Mouse (Mus musculus) c-Kit-positive CD71-positive TER-119-positive erythroid progenitor cells, embryonic 14.5 days (primary cell): ENCODE data around the gene Osgep.
A peak's percentile ranks its signal among the peaks of the same experiment; 100 is the strongest.
"Not testable (repeated sequence)": the region's sequence is repeated elsewhere in the genome, so short reads cannot be mapped to it uniquely, and the experiment has no call there.

Source experiments
- DNase-seq: peaks from one replicate; pipeline ENCODE4 v3.0.0-alpha.2; 2013; ENCODE audit warnings: low spot score

The Osgep gene

DNA sequence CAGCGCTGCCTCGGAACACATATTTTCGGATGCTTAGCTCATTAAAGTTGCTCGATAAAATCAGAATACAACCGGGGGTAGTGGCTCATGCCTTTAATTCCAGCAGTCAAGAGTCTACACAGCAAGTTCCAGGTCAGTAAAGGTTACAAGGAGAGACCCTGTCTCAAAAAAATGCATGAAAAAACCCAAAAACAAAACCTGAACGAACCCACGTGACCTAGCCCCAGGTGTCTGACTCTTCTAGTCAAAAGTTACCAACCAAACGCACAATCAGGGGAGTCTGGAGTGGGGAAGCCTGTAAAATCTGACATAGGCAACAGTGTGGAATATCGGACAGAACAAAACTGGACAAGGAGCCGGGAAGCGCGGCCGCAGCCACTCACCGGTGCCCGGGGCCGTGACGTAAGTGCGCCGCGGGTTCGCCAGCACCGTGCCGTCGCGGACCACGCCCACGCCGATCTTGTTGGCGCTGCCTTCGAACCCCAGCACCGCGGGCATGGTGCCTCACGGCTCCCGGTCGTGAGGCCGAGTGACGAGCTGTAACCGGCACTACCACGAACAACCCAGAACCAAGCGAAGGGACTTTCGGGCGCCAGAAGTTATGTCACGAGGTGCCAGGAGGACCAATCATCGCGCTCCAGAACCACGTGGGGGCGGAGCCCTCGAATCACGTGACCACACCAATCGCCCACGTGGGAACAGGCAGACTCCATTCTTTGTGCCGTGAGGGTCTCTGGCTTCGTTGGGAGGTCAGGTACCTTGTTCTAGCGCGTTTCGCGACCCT lies at the start of gene Osgep, which contains the start of gene Apex1:
Gene Osgep, minus strand, starts transcription at position 613 of the 784 bp plus-strand sequence.
Gene Apex1, plus strand, starts transcription at position 688 of the 784 bp plus-strand sequence.
- peak; percentile 96 for DNase-seq

DNA sequence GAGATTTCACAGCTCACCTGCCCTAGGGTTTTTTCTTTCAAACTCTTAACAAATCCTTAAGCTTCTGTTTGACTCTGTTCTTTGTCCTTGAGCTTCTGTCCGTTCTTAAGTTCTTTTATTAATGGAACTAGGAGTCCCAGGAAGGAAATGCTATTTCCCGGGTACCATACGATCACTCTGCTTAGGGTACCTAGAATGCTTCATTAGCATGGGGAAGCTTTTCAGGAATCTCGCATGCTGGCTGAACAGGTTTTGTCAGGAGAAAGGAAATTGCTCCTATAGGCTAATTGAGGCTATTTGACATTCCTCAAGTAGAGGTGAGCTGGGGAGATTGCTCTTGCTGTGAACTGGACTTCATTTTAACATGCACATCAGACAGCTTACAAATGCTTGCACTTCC lies 49.0 kb upstream of the Osgep start:
- DNase-seq, result no peak

DNA sequence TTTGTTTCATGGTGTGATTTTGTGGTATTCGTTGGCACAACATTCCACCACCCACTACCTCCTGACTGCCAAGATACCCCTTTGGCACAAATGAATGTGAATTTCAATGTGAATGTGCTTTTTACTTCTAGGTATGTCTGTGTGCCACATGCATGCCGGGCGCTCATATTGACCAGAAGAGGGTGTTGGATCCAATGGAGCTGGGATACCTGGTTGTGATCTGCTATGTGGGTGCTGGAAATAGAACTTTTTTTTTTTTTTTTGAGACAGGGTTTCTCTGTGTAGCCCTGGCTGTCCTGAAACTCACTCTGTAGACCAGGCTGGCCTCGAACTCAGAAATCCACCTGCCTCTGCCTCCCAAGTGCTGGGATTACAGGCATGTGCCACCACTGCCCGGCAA lies 48.4 kb upstream of the Osgep start:
- DNase-seq, result not testable (repeated sequence)

DNA sequence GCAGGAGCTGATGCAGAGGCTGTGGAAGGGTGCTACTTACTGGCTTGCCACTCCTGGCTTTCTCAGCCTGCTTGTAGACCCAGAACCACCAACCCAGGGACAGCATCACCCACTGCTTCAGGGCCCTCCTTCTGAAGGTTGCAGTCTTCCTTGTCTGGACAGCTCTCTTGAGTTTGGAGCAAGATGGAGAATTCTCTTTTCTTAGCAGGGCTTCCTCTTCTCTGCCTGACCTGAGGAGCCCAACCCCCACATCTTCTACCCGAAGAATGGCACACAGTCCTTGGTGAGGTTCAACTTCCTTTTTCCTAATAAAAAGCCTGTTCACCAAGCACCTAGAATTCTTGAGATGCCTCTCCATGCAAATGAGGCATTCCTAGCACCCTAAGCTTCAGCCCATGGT lies 46.1 kb upstream of the Osgep start:
- no peak for DNase-seq

DNA sequence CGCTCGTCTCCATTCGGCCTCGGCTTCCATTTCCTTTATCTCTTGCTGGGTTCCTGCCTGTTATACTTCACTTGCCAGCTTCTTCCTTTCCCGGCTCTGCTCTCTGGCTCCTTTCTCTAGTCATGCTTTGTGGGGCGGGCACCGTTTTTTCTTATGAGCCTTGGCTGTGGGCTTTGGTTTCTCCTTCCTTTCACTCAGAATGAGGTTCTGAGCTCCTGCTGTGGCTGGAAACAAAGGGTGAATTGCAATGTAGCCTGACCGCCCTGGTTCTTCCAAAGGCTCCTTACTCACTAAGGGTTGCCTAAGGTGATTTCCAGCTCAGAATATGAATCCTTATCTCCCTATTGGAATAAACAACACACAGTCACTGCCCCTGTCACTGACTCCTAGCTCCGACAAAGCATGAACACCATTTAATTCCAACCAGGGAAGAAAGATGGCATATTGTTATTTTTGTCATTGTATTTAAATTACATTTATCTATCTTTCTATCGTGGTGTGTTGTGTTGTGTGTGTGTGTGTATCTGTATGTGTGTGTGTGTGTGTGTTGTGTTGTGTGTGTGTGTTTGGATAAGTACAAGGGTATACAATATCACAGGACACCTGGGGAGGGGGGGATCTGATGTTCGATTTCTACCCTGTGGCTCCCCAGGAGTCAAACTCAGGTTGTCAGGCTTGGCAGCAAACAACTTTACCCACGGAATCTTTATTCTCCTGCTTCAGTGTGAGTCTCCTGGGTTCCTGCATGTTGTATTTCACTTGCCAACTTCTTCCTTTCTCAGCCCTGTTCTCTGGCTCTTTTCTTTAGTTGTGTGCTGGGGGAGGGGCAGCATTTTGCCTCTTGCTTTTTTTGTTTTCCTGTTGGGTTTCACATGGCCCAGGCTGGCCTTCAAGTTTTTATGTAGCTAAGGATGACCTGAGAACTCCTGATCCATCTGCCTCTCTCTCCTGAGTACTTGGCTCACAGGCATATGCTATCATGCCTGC lies 45.2 kb upstream of the Osgep start:
- no peak for DNase-seq

DNA sequence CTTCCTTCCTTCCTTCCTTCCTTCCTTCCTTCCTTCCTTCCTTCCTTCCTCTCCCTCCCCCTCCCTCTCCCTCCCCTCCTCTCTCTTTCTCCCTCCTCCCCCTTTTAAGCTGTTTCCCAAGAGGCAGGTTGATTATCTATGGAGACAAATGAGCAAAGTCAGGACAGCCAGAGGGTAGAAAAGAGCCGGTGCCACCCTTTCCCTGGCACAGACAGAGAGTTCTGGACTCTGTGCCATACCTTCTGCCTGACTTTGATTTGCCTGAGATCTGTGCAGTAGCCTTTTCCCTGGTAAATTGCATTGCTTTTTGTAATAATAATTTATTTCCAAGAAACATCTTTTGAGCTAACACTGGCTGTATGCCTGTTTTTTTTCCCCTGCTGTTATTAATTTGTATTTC lies 44.3 kb upstream of the Osgep start:
- DNase-seq, result no peak

DNA sequence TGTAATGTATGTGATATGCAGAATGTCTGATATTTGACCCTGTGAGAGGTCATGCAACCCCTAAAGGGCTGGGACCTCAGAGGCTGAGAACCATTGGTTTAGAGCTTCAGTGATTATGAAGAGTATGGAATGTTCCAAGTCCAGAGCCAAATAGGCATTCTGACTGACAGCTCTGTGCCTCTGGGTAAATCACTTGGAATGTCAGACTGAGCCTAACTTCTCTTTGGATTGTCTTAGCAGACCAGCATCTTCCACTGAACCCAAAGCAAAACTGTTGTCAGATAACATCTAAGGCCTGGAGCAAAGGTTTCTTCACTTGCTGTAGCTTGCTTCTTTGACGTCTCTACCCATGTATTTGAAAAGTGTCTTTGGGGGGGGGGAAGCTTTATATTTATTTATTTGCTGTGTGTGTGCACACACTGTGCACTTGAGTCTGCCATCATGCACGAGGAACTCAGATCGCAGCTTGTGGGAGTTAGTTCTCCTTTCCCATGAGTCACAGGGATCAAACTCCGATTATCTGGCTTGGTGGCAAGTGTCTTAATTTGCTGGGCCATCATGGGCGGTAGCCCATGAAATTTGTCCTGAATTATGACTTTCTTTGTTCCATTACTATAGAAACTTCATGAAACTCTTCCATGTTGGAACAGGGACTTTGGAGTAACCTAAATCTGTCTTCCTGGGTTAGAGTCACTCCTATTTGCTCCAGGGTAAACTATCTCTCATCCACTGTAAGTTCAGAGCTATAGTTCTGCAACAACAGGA lies 43.7 kb upstream of the Osgep start:
- DNase-seq, result no peak

DNA sequence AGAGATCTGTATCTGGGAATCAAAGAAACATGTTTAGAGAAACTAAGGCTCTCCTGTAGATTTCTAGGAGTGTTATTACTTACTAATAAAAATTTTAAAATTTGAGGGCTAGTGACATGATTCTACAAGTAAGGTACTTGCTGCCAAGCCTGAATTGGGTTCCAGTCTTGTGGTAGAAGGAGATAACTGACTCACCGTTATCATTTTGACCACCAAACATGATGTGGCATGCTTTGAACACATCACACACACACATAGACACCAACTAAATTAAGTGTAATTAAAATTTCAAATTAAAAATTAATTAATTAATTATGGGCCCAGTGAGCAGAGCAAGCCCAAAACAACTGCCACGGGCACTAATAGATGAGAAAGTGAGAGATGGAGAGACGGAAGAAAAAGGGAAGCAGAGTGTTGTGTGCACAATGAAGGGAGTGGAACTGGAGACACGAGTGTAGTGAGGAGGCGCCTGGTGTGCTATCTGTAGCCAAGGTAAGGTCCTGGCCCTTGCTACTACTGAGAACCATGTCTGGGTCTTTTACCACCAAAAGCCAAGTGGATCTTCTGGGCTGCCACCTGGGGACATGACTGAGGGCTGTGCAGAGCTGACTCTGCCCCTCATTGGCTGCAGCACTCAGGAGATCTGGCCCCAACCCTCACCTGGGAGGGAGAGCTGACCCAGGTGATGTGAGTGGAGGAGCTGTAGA lies 33.7 kb upstream of the Osgep start:
- DNase-seq, result not testable (repeated sequence)

DNA sequence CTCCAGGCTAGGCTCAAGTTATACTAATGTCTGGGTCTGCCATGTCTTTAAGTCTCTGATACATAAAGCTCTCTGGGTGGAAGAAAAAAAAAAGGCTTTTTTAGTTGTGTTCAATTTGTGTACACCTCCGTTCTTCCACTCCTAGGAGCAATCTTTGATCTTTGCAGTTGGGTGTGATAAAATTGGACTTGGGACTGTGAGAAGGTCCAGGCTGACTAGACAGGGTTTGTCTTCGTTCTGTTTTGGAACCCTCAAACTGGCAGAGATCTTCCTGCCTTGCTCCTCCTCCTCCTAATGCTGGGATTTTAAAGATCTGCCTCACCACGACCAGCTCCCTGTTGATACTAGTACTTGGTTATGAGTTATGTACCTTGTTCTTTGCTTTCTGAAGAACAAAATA lies 32.5 kb upstream of the Osgep start:
- not testable (repeated sequence) for DNase-seq

DNA sequence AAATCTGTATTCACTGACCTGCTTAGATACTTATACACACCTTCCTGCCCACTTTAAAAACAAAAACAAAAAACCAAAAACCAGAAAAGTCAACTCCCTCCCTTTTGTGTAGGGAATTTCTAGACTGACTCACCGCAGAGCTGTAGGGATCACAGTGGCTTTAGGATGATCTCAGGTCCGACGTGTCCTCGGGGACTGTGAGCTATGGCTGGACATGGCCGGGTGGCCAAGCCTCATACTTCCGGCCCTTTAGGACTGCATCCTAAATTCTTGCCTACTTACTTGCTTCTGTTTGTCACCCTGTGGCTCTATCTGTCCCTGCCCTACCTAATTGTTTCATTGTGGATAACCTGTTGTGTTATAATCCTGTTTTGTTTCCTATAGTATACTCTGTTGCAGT lies 32.0 kb upstream of the Osgep start:
- DNase-seq, result not testable (repeated sequence)

DNA sequence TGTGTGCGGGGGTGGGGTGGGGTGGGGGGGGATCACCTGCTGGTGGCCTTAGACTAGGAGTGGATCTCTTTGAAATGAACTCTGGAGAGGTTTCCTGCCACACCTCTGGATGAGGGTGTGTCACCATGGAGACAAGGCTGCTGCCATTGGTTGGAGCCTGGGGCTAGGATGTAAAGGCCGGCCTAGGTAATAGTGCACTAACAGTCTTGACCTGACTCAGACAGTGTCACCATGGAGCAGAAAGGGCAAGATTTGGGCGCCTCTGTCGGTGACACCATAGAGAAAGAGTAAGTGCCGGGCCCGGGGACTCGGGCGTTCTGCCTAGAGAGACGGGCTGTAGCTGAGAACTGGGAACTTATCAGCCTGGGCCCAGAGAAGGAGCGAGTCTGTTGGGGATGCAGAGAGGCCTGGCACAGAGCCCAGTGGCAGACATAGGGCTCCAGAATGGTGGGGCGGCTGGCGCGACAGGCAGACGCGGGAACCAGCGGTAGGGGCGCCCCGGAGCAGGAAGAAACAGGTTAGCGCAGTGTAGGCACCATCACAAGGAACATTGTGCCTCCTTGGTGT lies 31.3 kb upstream of the Osgep start, which contains the start of gene Pnp2:
Gene Pnp2, plus strand, starts transcription at position 51 of the 567 bp plus-strand sequence.
- not testable (repeated sequence) for DNase-seq

DNA sequence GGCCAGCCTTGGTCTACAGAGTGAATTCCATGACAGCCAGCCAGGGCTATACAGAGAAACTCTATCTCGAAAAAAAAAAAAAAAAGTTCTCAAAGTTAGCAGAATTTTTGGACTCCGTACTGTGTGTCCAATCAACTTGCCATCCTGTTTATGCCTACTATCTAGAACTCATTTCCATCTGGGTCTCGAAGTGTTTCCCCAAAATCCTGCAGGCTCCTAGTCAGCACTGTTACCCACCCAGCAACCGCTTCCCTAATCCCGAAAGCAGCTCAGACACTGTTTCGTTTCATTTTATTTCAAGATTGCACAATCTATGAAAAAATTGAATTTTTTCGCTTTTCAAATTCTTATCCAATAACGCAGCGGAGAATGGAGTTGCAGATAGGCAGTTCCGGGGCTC lies 30.8 kb upstream of the Osgep start:
- no peak for DNase-seq

DNA sequence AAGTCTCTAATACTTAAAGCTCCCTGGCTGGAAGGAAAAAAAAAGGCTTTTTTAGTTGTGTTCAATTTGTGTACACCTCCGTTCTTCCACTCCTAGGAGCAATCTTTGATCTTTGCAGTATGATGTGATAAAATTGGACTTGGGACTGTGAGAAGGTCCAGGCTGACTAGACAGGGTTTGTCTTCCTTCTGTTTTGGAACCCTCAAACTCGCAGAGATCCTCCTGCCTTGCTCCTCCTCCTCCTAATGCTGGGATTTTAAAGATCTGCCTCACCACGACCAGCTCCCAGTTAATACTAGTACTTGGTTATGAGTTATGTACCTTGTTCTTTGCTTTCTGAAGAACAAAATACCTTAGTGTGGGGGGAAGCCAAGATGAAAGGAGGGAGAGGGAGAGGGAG lies 20.8 kb upstream of the Osgep start:
- DNase-seq, result not testable (repeated sequence)

DNA sequence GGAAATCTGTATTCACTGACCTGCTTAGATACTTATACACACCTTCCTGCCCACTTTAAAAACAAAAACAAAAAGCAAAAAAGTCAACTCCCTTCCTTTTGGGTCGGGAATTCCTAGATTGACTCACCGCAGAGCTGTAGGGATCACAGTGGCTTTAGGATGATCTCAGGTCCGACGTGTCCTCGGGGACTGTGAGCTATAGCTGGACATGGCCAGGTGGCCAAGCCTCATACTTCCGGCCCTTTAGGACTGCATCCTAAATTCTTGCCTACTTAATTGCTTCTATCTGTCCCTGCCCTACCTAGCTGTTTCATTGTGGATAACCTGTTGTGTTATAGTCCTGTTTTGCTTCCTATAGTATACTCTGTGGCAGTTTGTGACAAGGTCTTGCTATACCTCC lies 20.4 kb upstream of the Osgep start:
- DNase-seq, result not testable (repeated sequence)

DNA sequence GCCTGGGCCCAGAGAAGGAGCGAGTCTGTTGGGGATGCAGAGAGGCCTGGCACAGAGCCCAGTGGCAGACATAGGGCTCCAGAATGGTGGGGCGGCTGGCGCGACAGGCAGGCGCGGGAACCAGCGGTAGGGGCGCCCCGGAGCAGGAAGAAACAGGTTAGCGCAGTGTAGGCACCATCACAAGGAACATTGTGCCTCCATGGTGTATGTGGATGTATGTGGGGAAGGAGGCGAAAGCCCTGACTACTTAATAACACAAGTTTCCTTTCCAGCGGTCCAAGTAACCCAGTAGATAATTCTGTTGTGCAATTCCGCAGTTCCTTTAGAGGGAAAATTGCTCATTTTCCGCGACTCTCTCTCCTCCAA lies 20.0 kb upstream of the Osgep start:
- not testable (repeated sequence) for DNase-seq

DNA sequence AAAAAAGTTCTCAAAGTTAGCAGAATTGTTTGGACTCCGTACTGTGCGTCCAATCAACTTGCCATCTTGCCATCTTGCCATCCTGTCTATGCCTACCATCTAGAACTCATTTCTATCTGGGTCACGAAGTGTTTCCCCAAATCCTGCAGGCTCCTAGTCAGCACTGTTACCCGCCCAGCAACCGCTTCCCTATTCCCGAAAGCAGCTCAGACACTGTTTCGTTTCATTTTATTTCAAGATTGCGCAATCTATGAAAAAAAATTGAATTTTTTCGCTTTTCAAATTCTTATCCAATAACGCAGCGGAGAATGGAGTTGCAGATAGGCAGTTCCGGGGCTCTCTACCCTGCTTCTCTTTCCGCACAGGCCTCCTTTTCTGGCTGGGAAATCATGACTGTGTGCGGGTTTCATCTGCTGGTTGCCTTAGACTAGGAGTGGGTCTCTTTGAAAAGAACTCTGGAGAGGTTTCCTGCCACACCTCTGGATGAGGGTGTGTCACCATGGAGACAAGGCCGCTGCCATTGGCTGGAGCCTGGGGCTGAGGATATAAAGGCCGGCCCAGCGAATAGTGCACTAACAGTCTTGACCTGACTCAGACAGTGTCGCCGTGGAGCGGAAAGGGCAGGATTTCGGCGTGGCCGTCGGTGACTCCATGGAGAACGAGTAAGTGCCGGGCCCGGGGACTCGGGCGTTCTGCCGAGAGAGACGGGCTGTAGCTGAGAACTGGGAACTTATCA lies 19.4 kb upstream of the Osgep start, which contains the start of gene Gm49342:
Gene Gm49342, plus strand, starts transcription at position 586 of the 736 bp plus-strand sequence.
- DNase-seq, result peak; percentile 93

DNA sequence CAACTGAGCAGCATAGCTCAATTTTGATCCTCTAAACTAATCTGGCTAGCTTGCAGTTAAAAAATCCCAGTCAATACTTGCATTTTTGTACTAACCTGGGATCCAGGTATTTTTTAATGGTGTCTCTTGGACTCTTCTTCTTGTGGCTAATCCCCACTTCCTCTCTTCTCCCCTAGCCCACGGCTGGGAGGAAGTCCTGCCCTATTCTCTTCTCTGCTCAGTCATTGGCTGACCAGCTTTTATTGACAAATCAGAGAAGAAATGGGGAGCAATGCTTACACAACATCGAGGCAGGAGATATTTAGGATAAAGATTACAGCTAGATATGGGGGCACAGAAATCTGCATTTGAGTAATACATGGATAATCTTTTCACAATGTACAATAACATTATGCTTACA lies 14.2 kb upstream of the Osgep start:
- DNase-seq, result no peak

DNA sequence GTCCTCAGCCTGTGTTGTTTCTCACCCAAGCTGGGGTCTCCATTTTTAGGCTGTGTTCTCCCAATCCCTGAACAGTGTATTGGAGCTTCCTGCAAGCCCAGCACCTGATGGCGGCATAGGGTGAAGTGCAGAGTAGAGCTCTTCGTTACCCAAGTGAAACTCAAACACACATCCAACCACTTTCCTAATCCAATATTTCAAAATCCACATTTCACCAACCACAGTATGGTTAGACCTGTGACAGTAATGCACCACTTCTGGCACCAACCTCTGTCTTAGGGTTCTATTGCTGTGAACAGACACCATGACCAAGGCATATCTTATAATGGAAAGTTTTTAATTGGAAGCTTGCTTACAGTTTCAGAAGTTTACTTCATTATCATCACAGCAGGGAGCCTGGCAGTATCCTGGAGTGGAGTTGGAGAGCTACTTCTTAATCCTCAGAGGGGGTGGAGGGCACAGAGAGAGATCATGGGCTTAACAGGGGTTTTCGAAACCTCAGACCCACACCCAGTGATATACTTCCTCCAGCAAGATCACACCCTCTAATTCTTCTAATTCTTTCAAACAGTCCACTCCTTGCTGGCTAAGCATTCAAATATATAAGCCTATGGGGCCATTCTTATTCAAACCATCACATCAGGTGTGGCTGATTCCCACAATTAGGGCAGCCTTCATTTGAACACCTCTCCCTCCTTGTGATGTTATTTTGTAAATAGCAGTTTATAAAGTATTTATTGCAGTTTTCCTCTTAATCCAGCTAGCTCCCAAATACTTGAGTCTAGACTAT lies 13.6 kb upstream of the Osgep start:
- DNase-seq, result no peak

DNA sequence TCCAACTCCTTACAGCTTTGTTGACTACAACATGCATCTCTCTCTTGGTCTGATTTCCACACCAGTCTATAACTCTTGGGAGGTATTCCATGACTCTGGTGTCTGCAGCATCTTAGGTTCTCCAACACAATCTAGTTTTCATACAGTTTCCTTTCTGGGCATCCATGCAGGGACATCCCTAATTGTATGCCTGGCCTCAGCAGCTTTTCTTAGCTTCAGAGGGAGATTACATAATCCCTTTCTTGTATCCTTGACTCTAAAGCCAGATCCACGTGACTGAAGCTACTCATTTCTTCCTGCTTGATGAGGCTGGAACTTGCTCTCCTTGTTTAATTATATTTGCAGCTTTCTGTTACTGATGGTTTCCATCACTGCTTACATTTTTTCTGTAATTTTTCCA lies 12.0 kb upstream of the Osgep start:
- no peak for DNase-seq
